ENCODE assay signal across 7 mouse cellular contexts in the genomic region with DNA sequence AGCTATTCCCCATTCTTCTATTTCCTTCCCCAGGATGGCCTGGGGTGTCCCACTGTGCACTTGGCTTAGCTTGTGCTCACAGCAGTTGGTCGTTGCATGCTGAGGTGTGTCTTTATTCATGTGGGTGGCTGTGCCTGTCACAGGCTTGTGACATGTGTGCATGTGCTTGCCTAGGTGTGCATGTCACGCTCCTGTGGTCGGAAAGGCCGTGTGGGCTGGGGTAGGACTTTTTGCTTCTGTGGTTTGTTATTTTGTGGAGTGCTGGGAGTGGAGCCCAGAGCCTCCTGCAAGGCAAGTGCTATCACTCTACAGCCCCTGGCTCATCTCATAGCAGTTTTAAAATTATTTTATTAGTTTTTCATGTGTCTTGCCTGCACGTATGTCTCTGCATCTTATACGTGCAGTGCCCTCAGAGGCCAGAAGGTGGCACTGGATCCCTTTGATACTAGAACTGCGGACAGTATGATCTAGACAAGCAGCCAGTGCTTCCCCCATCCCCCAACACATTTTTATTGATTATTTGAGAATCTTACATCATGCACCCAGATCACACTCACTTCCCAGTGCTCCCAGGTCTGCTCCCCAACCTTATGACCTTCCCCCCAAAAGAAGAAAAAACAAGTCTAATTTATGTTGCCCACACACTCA. TPM values are rescaled to one million over a fixed set of nuclear protein-coding genes. Genes with fewer than 3 reads are reported as not detected.
DNase-seq lines count a peak whose midpoint lies in the region; ATAC-seq and TF ChIP-seq lines count a peak whose summit lies in the region.

No protein-coding gene starts in this region.

- H3K9me3 ChIP-seq in hindbrain, postnatal 0 days (ENCODE audit: low read length), result no peaks in the 10 kb centered on the region
- H3K9me3 ChIP-seq in limb, embryonic 11.5 days (ENCODE audit: control insufficient read depth, low read length), result no peaks in the 10 kb centered on the region

- no peak overlapping the region for H3K27ac ChIP-seq in testis, adult 2 months (ENCODE audit: control insufficient read depth, insufficient read depth, low read depth, low read length)
- H3K27ac ChIP-seq in hindbrain, postnatal 0 days, result no peak overlapping the region
- H3K27ac ChIP-seq in limb, embryonic 11.5 days (replicated peaks; ENCODE audit: low read depth, low read length), result no peak overlapping the region

- no peak overlapping the region for H3K9ac ChIP-seq in hindbrain, postnatal 0 days (replicated peaks; ENCODE audit: low read length)
- no peak overlapping the region for H3K9ac ChIP-seq in limb, embryonic 11.5 days (ENCODE audit: low read length)

- no peak; the same call in 1 of the 2 replicates for ATAC-seq in hindbrain, postnatal 0 days
- no peak for ATAC-seq in limb, embryonic 11.5 days (ENCODE audit: insufficient number of reproducible peaks, low FRiP score, low TSS enrichment, low read depth)

- DNase-seq in testis, postnatal 14 days (ENCODE audit: low spot score), result no peak
- peak; percentile 58 for DNase-seq in adrenal gland, adult 2 months
- DNase-seq in embryo, embryonic 11 days, result peak; percentile 76
- DNase-seq in hindbrain, postnatal 0 days (ENCODE audit: low spot score), result peak; percentile 83
- peak; percentile 81 for DNase-seq in limb, embryonic 11.5 days (ENCODE audit: low spot score)
- peak; percentile 11 for DNase-seq in retina, adult 2 months (ENCODE audit: low read depth, low spot score)

- H3K4me1 ChIP-seq in testis, adult 2 months (ENCODE audit: control insufficient read depth, insufficient read depth, low read length), result no peaks in the 10 kb centered on the region
- H3K4me1 ChIP-seq in hindbrain, postnatal 0 days (ENCODE audit: insufficient read depth, low read length), result no peaks in the 10 kb centered on the region
- peaks cover 2% of the 10 kb centered on the region; the same call in 1 of the 2 replicates for H3K4me1 ChIP-seq in limb, embryonic 11.5 days (ENCODE audit: control insufficient read depth, insufficient read depth, low read length)

- no peak overlapping the region for H3K4me2 ChIP-seq in hindbrain, postnatal 0 days (ENCODE audit: low read depth, low read length)
- H3K4me2 ChIP-seq in limb, embryonic 11.5 days (ENCODE audit: low read depth, severe bottlenecking), result no peak overlapping the region

- peak; percentile 5; the same call in 1 of the 2 replicates for TF ChIP-seq CTCF in testis, adult 2 months (IDR thresholded peaks at IDR 0.05; ENCODE audit: control insufficient read depth, insufficient read depth, insufficient replicate concordance, low read depth, low read length)
- TF ChIP-seq CTCF in hindbrain, postnatal 0 days (IDR thresholded peaks at IDR 0.05; ENCODE audit: low read depth), result peak; percentile 82

- WGBS in hindbrain, postnatal 0 days, result 53% methylated on average over 7 of the region's 7 CpGs
- 49% methylated on average over 7 of the region's 7 CpGs for WGBS in limb, embryonic 11.5 days

- no peaks in the 10 kb centered on the region for H3K36me3 ChIP-seq in testis, adult 2 months (ENCODE audit: control insufficient read depth, insufficient read depth, low read length)
- no peaks in the 10 kb centered on the region for H3K36me3 ChIP-seq in hindbrain, postnatal 0 days (ENCODE audit: insufficient read depth, low read length)
- H3K36me3 ChIP-seq in limb, embryonic 11.5 days (ENCODE audit: control insufficient read depth, insufficient read depth, low read length), result no peaks in the 10 kb centered on the region

- no peaks in the 10 kb centered on the region for H3K27me3 ChIP-seq in testis, adult 2 months (ENCODE audit: control insufficient read depth, insufficient read depth, low read length)
- no peaks in the 10 kb centered on the region for H3K27me3 ChIP-seq in hindbrain, postnatal 0 days (ENCODE audit: insufficient read depth, low read length)
- H3K27me3 ChIP-seq in limb, embryonic 11.5 days (ENCODE audit: control insufficient read depth, insufficient read depth, low read length), result no peaks in the 10 kb centered on the region

- no peak overlapping the region for H3K4me3 ChIP-seq in testis, adult 2 months (ENCODE audit: control insufficient read depth, low read depth, low read length)
- no peak overlapping the region for H3K4me3 ChIP-seq in hindbrain, postnatal 0 days (ENCODE audit: low read length)
- H3K4me3 ChIP-seq in limb, embryonic 11.5 days (ENCODE audit: low read depth, low read length), result no peak overlapping the region

- TF ChIP-seq POLR2A in testis, adult 2 months (IDR thresholded peaks at IDR 0.05; ENCODE audit: control insufficient read depth, low read depth, low read length), result no peak

RNA-seq across cellular contexts. Expression of gene Cd82, which starts 49.4 kb away (rescaled TPM):
- polyA plus RNA-seq in testis, adult 2 months (2012; rRNA removed), result 29.9 and 31.7 TPM in 2 replicates
- 10 to 100 TPM; 58.9 to 83.2 TPM for total RNA-seq in adrenal gland, adult 2 months (2021)
- 125 and 137 TPM in 2 replicates for polyA plus RNA-seq in adrenal gland, adult 2 months (2012; rRNA removed)
- total RNA-seq in hindbrain, postnatal 0 days (2014; rRNA removed), result 12.4 and 14.2 TPM in 2 replicates
- 21.8 and 25.1 TPM in 2 replicates for polyA plus RNA-seq in hindbrain, postnatal 0 days (2015; fragmentation: Nextera tagmentation; extraction: Ambion mirVana)
- 5.4 and 6.0 TPM in 2 replicates for polyA plus RNA-seq in limb, embryonic 11.5 days (2014; fragmentation: Nextera tagmentation; extraction: Ambion mirVana)
